Comparison of ENCODE assay signal across 16 mouse cellular contexts in genomic region chr19:57294356-57294755, GRCm38 (mm10). TPM values are rescaled to one million over a fixed set of nuclear protein-coding genes. Genes with fewer than 3 reads are reported as not detected.
DNase-seq lines count a peak whose midpoint lies in the region; ATAC-seq and TF ChIP-seq lines count a peak whose summit lies in the region.
"Had no signal": no experiment of that assay in that cellular context is flagged by ENCODE, and none has a peak within 500 bp of the region (broad histone marks: within the 10 kb centered on the region; RNA-seq: fewer than 3 reads in every experiment).

No protein-coding gene starts in this region.

- 72% methylated on average over 4 of the region's 4 CpGs for WGBS in heart, embryonic 13.5 days
- 76% methylated on average over 4 of the region's 4 CpGs for WGBS in lung, embryonic 16.5 days
- 72% methylated on average over 4 of the region's 4 CpGs for WGBS in stomach, postnatal 0 days

- DNase-seq in cerebellum, adult 11-12 months = peak; percentile 59
- no peak for DNase-seq in cerebellum, adult 9-10 months
- no peak for DNase-seq in heart, postnatal 36 days
- no peak for DNase-seq in lung, postnatal 36 days
- no peak for DNase-seq in stomach, postnatal 0 days (ENCODE audit: low spot score)
- DNase-seq in layer of hippocampus, adult 2 months (ENCODE audit: low spot score in 2 of 2) = no peak
- DNase-seq: forebrain, postnatal 0 days; layer of hippocampus, postnatal 36 days; right cerebral cortex, postnatal 14 days had no signal

- peak overlapping the region; percentile 33 for H3K27ac ChIP-seq in heart, embryonic 13.5 days (replicated peaks)
- peak overlapping the region; percentile 34; the same call in 1 of the 2 replicates for H3K27ac ChIP-seq in lung, embryonic 16.5 days (ENCODE audit: low read length)
- peak overlapping the region; percentile 19; the same call in 1 of the 2 replicates for H3K27ac ChIP-seq in stomach, postnatal 0 days (replicated peaks)
- H3K27ac ChIP-seq in layer of hippocampus, adult 2 months = no peak overlapping the region
- H3K27ac ChIP-seq: embryonic facial prominence, embryonic 15.5 days; kidney, postnatal 0 days; midbrain, embryonic 10.5 days had no signal

- H3K4me2 ChIP-seq in heart, embryonic 13.5 days = no peak overlapping the region
- H3K4me2 ChIP-seq in lung, embryonic 16.5 days (ENCODE audit: low read depth, low read length) = no peak overlapping the region
- no peak overlapping the region for H3K4me2 ChIP-seq in stomach, postnatal 0 days (replicated peaks; ENCODE audit: low read depth)
- H3K4me2 ChIP-seq: embryonic facial prominence, embryonic 15.5 days had no signal

- TF ChIP-seq EP300 in stomach, postnatal 0 days (optimal IDR thresholded peaks at IDR 0.05) = no peak

- no peak for TF ChIP-seq CTCF in stomach, postnatal 0 days (IDR thresholded peaks at IDR 0.05; ENCODE audit: low read depth)
- TF ChIP-seq CTCF in layer of hippocampus, adult 2 months (conservative IDR thresholded peaks at IDR 0.05) = no peak

- H3K27me3 ChIP-seq in heart, embryonic 13.5 days (replicated peaks) = no peaks in the 10 kb centered on the region
- H3K27me3 ChIP-seq in lung, embryonic 16.5 days (ENCODE audit: control insufficient read depth, insufficient read depth, low read depth, low read length) = no peaks in the 10 kb centered on the region
- H3K27me3 ChIP-seq in stomach, postnatal 0 days (ENCODE audit: control insufficient read depth, insufficient read depth, low read length) = no peaks in the 10 kb centered on the region
- H3K27me3 ChIP-seq: embryonic facial prominence, embryonic 15.5 days had no signal

- no peak overlapping the region for H3K4me3 ChIP-seq in heart, embryonic 13.5 days
- H3K4me3 ChIP-seq in lung, embryonic 16.5 days (ENCODE audit: low read length) = no peak overlapping the region
- no peak overlapping the region for H3K4me3 ChIP-seq in stomach, postnatal 0 days (ENCODE audit: low read depth, low read length)
- no peak overlapping the region for H3K4me3 ChIP-seq in layer of hippocampus, adult 2 months
- H3K4me3 ChIP-seq: embryonic facial prominence, embryonic 15.5 days; midbrain, embryonic 10.5 days had no signal

- no peaks in the 10 kb centered on the region for H3K36me3 ChIP-seq in heart, embryonic 13.5 days
- H3K36me3 ChIP-seq in lung, embryonic 16.5 days (ENCODE audit: control insufficient read depth, insufficient read depth, low read length) = no peaks in the 10 kb centered on the region
- H3K36me3 ChIP-seq in stomach, postnatal 0 days (ENCODE audit: control insufficient read depth, insufficient read depth, low read length) = no peaks in the 10 kb centered on the region
- H3K36me3 ChIP-seq: embryonic facial prominence, embryonic 15.5 days; G1E; midbrain, embryonic 10.5 days had no signal

- no peak overlapping the region for H3K9ac ChIP-seq in heart, embryonic 13.5 days
- no peak overlapping the region for H3K9ac ChIP-seq in lung, embryonic 16.5 days (ENCODE audit: low read length)
- no peak overlapping the region for H3K9ac ChIP-seq in stomach, postnatal 0 days (ENCODE audit: low read length)
- H3K9ac ChIP-seq: embryonic facial prominence, embryonic 15.5 days; forebrain, postnatal 0 days had no signal

- no peak for ATAC-seq in heart, embryonic 13.5 days (ENCODE audit: extremely low read depth, insufficient number of reproducible peaks, low FRiP score, low TSS enrichment)
- ATAC-seq in lung, embryonic 16.5 days (ENCODE audit: low read depth) = no peak
- ATAC-seq in stomach, postnatal 0 days (ENCODE audit: low FRiP score, low TSS enrichment) = 0 out of 2 replicates have a peak, but pooled peaks have one; percentile 5
- ATAC-seq: forebrain, postnatal 0 days; hindbrain, embryonic 16.5 days had no signal

- H3K9me3 ChIP-seq in heart, embryonic 13.5 days = no peaks in the 10 kb centered on the region
- no peaks in the 10 kb centered on the region for H3K9me3 ChIP-seq in lung, embryonic 16.5 days (ENCODE audit: control insufficient read depth, low read length)
- no peaks in the 10 kb centered on the region for H3K9me3 ChIP-seq in stomach, postnatal 0 days (ENCODE audit: control insufficient read depth, low read length)
- H3K9me3 ChIP-seq: embryonic facial prominence, embryonic 15.5 days; G1E; midbrain, embryonic 10.5 days had no signal

- H3K4me1 ChIP-seq in heart, embryonic 13.5 days = peaks cover 31% of the 10 kb centered on the region
- H3K4me1 ChIP-seq in lung, embryonic 16.5 days (replicated peaks; ENCODE audit: control insufficient read depth, insufficient read depth, low read length) = no peaks in the 10 kb centered on the region
- no peaks in the 10 kb centered on the region for H3K4me1 ChIP-seq in stomach, postnatal 0 days (replicated peaks; ENCODE audit: control insufficient read depth, insufficient read depth)
- H3K4me1 ChIP-seq: embryonic facial prominence, embryonic 15.5 days had no signal

- intact Hi-C loops in heart, postnatal 36 days (cut with DNase I) = no loop called here

RNA-seq across cellular contexts. Expression of gene Ablim1, which starts 20.4 kb away (rescaled TPM):
- 35.7 and 38.5 TPM in 2 replicates for polyA plus RNA-seq in heart, embryonic 13.5 days (2015; fragmentation: Nextera tagmentation; extraction: Ambion mirVana)
- 100 to 1,000 TPM; 423 to 468 TPM for total RNA-seq in heart, postnatal 36 days (2021)
- polyA plus RNA-seq in lung, embryonic 16.5 days (2015; fragmentation: Nextera tagmentation; extraction: Ambion mirVana) = 53.3 and 54.5 TPM in 2 replicates
- polyA plus RNA-seq in stomach, postnatal 0 days (2015; fragmentation: Nextera tagmentation; extraction: Ambion mirVana) = 61.8 and 62.0 TPM in 2 replicates
- total RNA-seq in layer of hippocampus, adult 2 months (2021) = 10 to 100 TPM; 85.1 to 86.0 TPM
